ENCODE assay signal across 35 mouse cellular contexts in the genomic region with DNA sequence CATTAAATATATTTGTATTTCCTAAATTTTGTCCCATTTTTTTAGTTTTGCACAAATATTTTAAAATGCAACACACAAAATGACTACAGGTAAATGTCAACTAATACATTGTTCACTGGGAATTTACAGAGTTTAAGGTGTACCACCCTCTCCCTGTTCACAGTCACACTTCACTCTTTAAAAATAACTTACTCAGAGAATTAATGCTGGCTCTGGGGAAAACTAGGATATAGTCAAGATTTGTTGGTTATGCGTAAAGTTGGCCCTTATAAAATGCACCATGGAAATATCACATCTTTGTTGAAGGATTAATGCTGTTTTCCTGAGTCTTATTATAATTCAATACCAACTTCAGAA.
"Had no signal": no experiment of that assay in that cellular context is flagged by ENCODE, and none has a peak within 500 bp of the region (broad histone marks: within the 10 kb centered on the region; RNA-seq: fewer than 3 reads in every experiment).

No protein-coding gene starts in this region.

- H3K9ac ChIP-seq: heart, embryonic 12.5 days; heart, embryonic 13.5 days; heart, embryonic 15.5 days; hindbrain, embryonic 12.5 days; hindbrain, embryonic 13.5 days; hindbrain, embryonic 14.5 days; hindbrain, embryonic 15.5 days; intestine, embryonic 15.5 days; kidney, embryonic 15.5 days had no signal

- ATAC-seq: hindbrain, embryonic 16.5 days; hindbrain, postnatal 0 days; inflammation-experienced regulatory T-cells, adult 6 months; intestine, embryonic 15.5 days; intestine, embryonic 16.5 days; intestine, postnatal 0 days had no signal

- H3K9me3 ChIP-seq: heart, embryonic 10.5 days; heart, embryonic 12.5 days; heart, embryonic 13.5 days; heart, embryonic 15.5 days; hindbrain, embryonic 10.5 days; hindbrain, embryonic 12.5 days; hindbrain, embryonic 13.5 days; hindbrain, embryonic 15.5 days; intestine, embryonic 15.5 days; kidney, embryonic 15.5 days had no signal

- H3K4me3 ChIP-seq: heart, embryonic 10.5 days; heart, embryonic 12.5 days; heart, embryonic 13.5 days; heart, embryonic 15.5 days; hindbrain, embryonic 10.5 days; hindbrain, embryonic 12.5 days; hindbrain, embryonic 13.5 days; hindbrain, embryonic 15.5 days; intestine, embryonic 15.5 days; kidney, embryonic 15.5 days; layer of hippocampus, adult 2 months had no signal

- H3K27ac ChIP-seq: heart, embryonic 10.5 days; heart, embryonic 13.5 days; heart, embryonic 15.5 days; hindbrain, embryonic 10.5 days; hindbrain, embryonic 12.5 days; hindbrain, embryonic 13.5 days; hindbrain, embryonic 14.5 days; hindbrain, embryonic 15.5 days; hindbrain, postnatal 0 days; intestine, embryonic 15.5 days; kidney, embryonic 15.5 days; kidney, postnatal 0 days; layer of hippocampus, adult 2 months had no signal

- H3K36me3 ChIP-seq: heart, embryonic 10.5 days; heart, embryonic 12.5 days; heart, embryonic 13.5 days; heart, embryonic 15.5 days; hindbrain, embryonic 10.5 days; hindbrain, embryonic 12.5 days; hindbrain, embryonic 13.5 days; hindbrain, embryonic 15.5 days; intestine, embryonic 15.5 days; kidney, embryonic 15.5 days had no signal

- H3K27me3 ChIP-seq: heart, embryonic 12.5 days; heart, embryonic 13.5 days; heart, embryonic 15.5 days; hindbrain, embryonic 12.5 days; hindbrain, embryonic 13.5 days; hindbrain, embryonic 15.5 days; intestine, embryonic 15.5 days; kidney, embryonic 15.5 days had no signal

- H3K4me2 ChIP-seq: heart, embryonic 11.5 days; heart, embryonic 12.5 days; heart, embryonic 13.5 days; heart, embryonic 15.5 days; hindbrain, embryonic 12.5 days; hindbrain, embryonic 13.5 days; hindbrain, embryonic 14.5 days; hindbrain, embryonic 15.5 days; intestine, embryonic 15.5 days; kidney, embryonic 15.5 days had no signal

- H3K4me1 ChIP-seq: heart, embryonic 10.5 days; heart, embryonic 12.5 days; heart, embryonic 13.5 days; heart, embryonic 15.5 days; hindbrain, embryonic 10.5 days; hindbrain, embryonic 12.5 days; hindbrain, embryonic 13.5 days; hindbrain, embryonic 15.5 days; intestine, embryonic 15.5 days; kidney, embryonic 15.5 days had no signal

- DNase-seq: heart, postnatal 10 days; heart, postnatal 14 days; heart, postnatal 36 days; heart, postnatal 4 days; kidney, adult 11 months; kidney, adult 18-20 months; kidney, adult 2 months; kidney, adult 8-10 months; kidney, adult 9 months; kidney, postnatal 10 days; kidney, postnatal 14 days; kidney, postnatal 25 days; kidney, postnatal 36 days; kidney, postnatal 4 days; layer of hippocampus, adult 9-11 months; layer of hippocampus, postnatal 36 days had no signal
